Mouse (Mus musculus) large intestine, adult 2 months (tissue): Measurements from ENCODE around the gene Ubald2. TPM values are rescaled to one million over a fixed set of nuclear protein-coding genes. Genes with fewer than 3 reads are reported as not detected.
"Not testable (repeated sequence)": the region's sequence is repeated elsewhere in the genome, so short reads cannot be mapped to it uniquely, and the experiment has no call there.

Source experiments
- DNase-seq: peaks from one replicate; pipeline ENCODE4 v3.0.0-alpha.2; 2012; ENCODE audit warnings: low read depth, low spot score
- WGBS: fragments of 180-500 bp; shearing (Covaris S2); methylation state at CpG from one replicate; pipeline ENCODE4 v1.1.7; 2018; 5-methylcytosine and 5-hydroxymethylcytosine counted together
- polyA plus RNA-seq: library from polyadenylated mRNA; depleted of rRNA; stranded (reverse); fragments of >200 nt; gene quantifications from 2 replicates; pipeline ENCODE4 v1.2.3, GENCODE M21; 2012; rRNA removed

Ubald2 gene
- 217 and 229 TPM in 2 replicates for polyA plus RNA-seq

GRCm38 (mm10) chr11:116433356-116434286 is at the start of gene Ubald2:
Gene Ubald2, plus strand, starts transcription at chr11:116434094.
- DNase-seq: peak; percentile 100
- WGBS: under 1% methylated on average over 66 of the region's 66 CpGs

- DNase-seq: no peak
- WGBS: 88% methylated on average over 11 of the region's 11 CpGs
Observed at GRCm38 (mm10) chr11:116384171-116384570, 49.7 kb upstream of the Ubald2 start.

- WGBS: 67% methylated on average over 5 of the region's 5 CpGs
Observed at GRCm38 (mm10) chr11:116385999-116386398, 47.9 kb upstream of the Ubald2 start.

GRCm38 (mm10) chr11:116387086-116388071 is 46.5 kb upstream of the Ubald2 start:
- DNase-seq: no peak
- whole genome bisulfite sequencing: 28% methylated on average over 16 of the region's 16 CpGs

More at GRCm38 (mm10) chr11:116385999-116386398, 47.9 kb upstream of the Ubald2 start:
- no peak for DNase-seq

GRCm38 (mm10) chr11:116388841-116389480 is 44.9 kb upstream of the Ubald2 start:
- no peak for DNase-seq
- WGBS: 52% methylated on average over 14 of the region's 14 CpGs

GRCm38 (mm10) chr11:116394769-116395168 is 39.1 kb upstream of the Ubald2 start:
- DNase-seq: no peak
- WGBS: 55% methylated on average over 4 of the region's 4 CpGs

- no peak for DNase-seq
- 83% methylated on average over 11 of the region's 11 CpGs for WGBS
Observed at GRCm38 (mm10) chr11:116396276-116396933, 37.5 kb upstream of the Ubald2 start.

GRCm38 (mm10) chr11:116396934-116397330 is 37.0 kb upstream of the Ubald2 start:
- DNase-seq: no peak
- WGBS: 96% methylated on average over 3 of the region's 3 CpGs

GRCm38 (mm10) chr11:116397517-116398347 is 36.2 kb upstream of the Ubald2 start:
- no peak for DNase-seq
- 59% methylated on average over 8 of the region's 8 CpGs for WGBS

- WGBS: 87% methylated on average over 11 of the region's 11 CpGs
- DNase-seq: no peak
Observed at GRCm38 (mm10) chr11:116398348-116398677, 35.6 kb upstream of the Ubald2 start.

- 9% methylated on average over 4 of the region's 4 CpGs for WGBS
- DNase-seq: no peak
Observed at GRCm38 (mm10) chr11:116400560-116400959, 33.3 kb upstream of the Ubald2 start.

GRCm38 (mm10) chr11:116405601-116406000 is 28.3 kb upstream of the Ubald2 start:
- no peak for DNase-seq
- WGBS: 77% methylated on average over 4 of the region's 4 CpGs

GRCm38 (mm10) chr11:116406231-116406728 is 27.6 kb upstream of the Ubald2 start:
- no peak for DNase-seq
- 89% methylated on average over 16 of the region's 16 CpGs for WGBS

- WGBS: 96% methylated on average over 3 of the region's 3 CpGs
- no peak for DNase-seq
Observed at GRCm38 (mm10) chr11:116409008-116409407, 24.9 kb upstream of the Ubald2 start.

GRCm38 (mm10) chr11:116410415-116410814 is 23.5 kb upstream of the Ubald2 start:
- WGBS: 92% methylated on average over 4 of the region's 4 CpGs
- not testable (repeated sequence) for DNase-seq

GRCm38 (mm10) chr11:116411582-116411981 is 22.3 kb upstream of the Ubald2 start:
- WGBS: 68% methylated on average over 6 of the region's 6 CpGs
- DNase-seq: no peak

- 2% methylated on average over 76 of the region's 76 CpGs for WGBS
- DNase-seq: no peak
Observed at GRCm38 (mm10) chr11:116412028-116412827, 21.7 kb upstream of the Ubald2 start.
